ENCODE assay signal across 8 mouse cellular contexts in the genomic region with DNA sequence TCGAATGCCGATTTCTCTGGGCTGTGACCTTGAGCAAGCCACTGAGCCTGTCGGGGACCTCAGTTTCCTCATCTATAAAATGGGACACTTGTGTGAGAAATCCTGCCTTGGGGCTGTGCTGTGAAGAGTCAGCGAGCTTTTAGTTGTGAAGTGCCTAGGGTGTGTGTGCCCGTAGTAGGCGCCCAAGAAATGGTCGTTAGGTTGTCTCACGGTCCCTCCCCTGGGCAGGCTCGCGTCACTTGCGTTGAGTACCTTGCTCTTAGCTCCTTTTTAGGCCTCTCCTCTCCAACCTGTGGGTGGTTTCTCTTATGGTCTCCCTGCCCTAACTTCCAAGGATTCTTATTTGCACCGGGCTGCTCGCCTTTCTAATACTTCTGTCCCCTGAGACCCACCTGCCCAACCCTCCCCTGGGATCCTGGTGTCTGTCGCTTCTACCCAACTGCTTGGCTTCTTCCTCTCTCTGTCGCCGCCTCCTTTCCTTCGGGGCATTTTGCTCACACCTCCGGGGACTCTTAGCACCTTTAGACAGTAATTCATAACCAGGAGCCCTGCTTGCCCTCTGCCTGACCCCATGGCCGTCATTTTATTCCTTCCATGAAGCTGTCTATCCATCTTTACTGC. TPM values are rescaled to one million over a fixed set of nuclear protein-coding genes. Genes with fewer than 3 reads are reported as not detected.
DNase-seq lines count a peak whose midpoint lies in the region; ATAC-seq and TF ChIP-seq lines count a peak whose summit lies in the region.

No protein-coding gene starts in this region.

- no peaks in the 10 kb centered on the region for H3K27me3 ChIP-seq in neural tube, embryonic 13.5 days

- peak; percentile 41; the same call in 1 of the 2 replicates for TF ChIP-seq POLR2A in lung, adult 2 months (IDR thresholded peaks at IDR 0.05; ENCODE audit: borderline replicate concordance, extremely low read depth, low read depth, low read length)

- WGBS in lung, adult 2 months: 2% methylated on average over 19 of the region's 19 CpGs
- WGBS in neural tube, embryonic 13.5 days: under 1% methylated on average over 19 of the region's 19 CpGs

- TF ChIP-seq CTCF in lung, adult 2 months (IDR thresholded peaks at IDR 0.05; ENCODE audit: insufficient read depth, low read length): no peak

- no peaks in the 10 kb centered on the region for H3K9me3 ChIP-seq in neural tube, embryonic 13.5 days

- peak overlapping the region; percentile 96 for H3K4me3 ChIP-seq in lung, adult 2 months (replicated peaks; ENCODE audit: extremely low read depth, low read depth, low read length)
- H3K4me3 ChIP-seq in neural tube, embryonic 13.5 days: peak overlapping the region; percentile 83

- H3K4me2 ChIP-seq in neural tube, embryonic 13.5 days: peak overlapping the region; percentile 67

- H3K27ac ChIP-seq in neural tube, embryonic 13.5 days (replicated peaks): peak overlapping the region; percentile 90

- DNase-seq in 3T3-L1 (ENCODE audit: low read depth, low spot score): peak; percentile 48
- DNase-seq in A20 (ENCODE audit: low read depth, low spot score): peak; percentile 75
- DNase-seq in cerebellum, adult 9-11 months: peak; percentile 55
- DNase-seq in gonadal fat pad, adult 2 months (ENCODE audit: low read depth): peak; percentile 16
- DNase-seq in kidney, adult 9 months: peak; percentile 52
- DNase-seq in lung, adult 2 months: peak; percentile 71

- H3K36me3 ChIP-seq in neural tube, embryonic 13.5 days: no peaks in the 10 kb centered on the region

- H3K9ac ChIP-seq in neural tube, embryonic 13.5 days: peak overlapping the region; percentile 82

- peaks cover 13% of the 10 kb centered on the region for H3K4me1 ChIP-seq in lung, adult 2 months (ENCODE audit: control insufficient read depth, insufficient read depth, low read length)
- peaks cover 22% of the 10 kb centered on the region for H3K4me1 ChIP-seq in neural tube, embryonic 13.5 days (replicated peaks)

- peak; percentile 10; the same call in 1 of the 2 replicates for ATAC-seq in neural tube, embryonic 13.5 days (ENCODE audit: low read depth)
- no peak for ATAC-seq in activated CD4-positive, CD25-positive, alpha-beta regulatory T cell, adult 4 months

RNA-seq across cellular contexts. Expression of gene Vcl, which starts 0.7 kb away (rescaled TPM):
- 82.0 and 85.2 TPM in 2 replicates for polyA plus RNA-seq in gonadal fat pad, adult 2 months (2012; rRNA removed)
- polyA plus RNA-seq in lung, adult 2 months (2012; rRNA removed): 96.8 and 144 TPM in 2 replicates
- 20.7 and 27.1 TPM in 2 replicates for polyA plus RNA-seq in neural tube, embryonic 13.5 days (2015; fragmentation: Nextera tagmentation; extraction: Ambion mirVana)
- polyA plus RNA-seq in activated CD4-positive, CD25-positive, alpha-beta regulatory T cell, adult 4 months (2017; shearing (Covaris generic)): 1 to 10 TPM in 1 of 2 experiments, under 1 TPM in 1; 0.89 to 1.0 TPM

Comparison
In these comparisons a context has a peak if more than half of its experiments do, and no peak if none do; other contexts are left out.
1. DNase-seq: peak in every context shown above with its lines; median percentile 75 in A20; 71 in lung, adult 2 months; 55 in cerebellum, adult 9-11 months; 52 in kidney, adult 9 months; 48 in 3T3-L1; 16 in gonadal fat pad, adult 2 months.
2. RNA of gene Vcl, which starts 0.7 kb away (polyA plus RNA-seq): 96.8 to 144 TPM in lung, adult 2 months, 82.0 to 85.2 TPM in gonadal fat pad, adult 2 months and 20.7 to 27.1 TPM in neural tube, embryonic 13.5 days; 0.89 to 1.0 TPM in activated CD4-positive, CD25-positive, alpha-beta regulatory T cell, adult 4 months; every median in the first group is over 10 times any median in the second.